Mouse (Mus musculus): Measurements from ENCODE around the gene Chchd4. TPM values are rescaled to one million over a fixed set of nuclear protein-coding genes. Genes with fewer than 3 reads are reported as not detected.
A peak's percentile ranks its signal among the peaks of the same experiment; 100 is the strongest.

Gene Chchd4
- polyA plus RNA-seq, 1 experiment from 2014 or later: 24.2 TPM

DNA sequence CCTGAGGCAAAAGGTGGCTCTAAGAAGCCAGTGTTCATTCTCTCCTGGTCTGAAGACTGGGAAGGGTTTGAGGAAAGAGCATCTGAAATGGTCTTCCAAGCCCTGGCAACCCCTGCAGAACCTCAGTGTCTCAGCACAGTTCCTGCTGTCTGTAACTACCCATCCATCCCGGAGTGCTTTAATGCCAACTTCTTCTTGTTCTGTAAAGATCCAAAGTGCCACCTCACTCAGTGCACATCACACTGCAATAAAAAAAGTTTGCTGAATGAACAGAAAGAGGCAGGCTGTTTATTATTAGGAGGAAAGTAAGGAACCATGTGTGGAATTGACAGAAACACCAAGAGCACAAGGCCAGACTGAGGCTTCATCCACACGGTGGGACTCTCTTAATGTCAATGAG lies 2.6 kb downstream of the Chchd4 start:
- Histone ChIP-seq H3K27me3 (no peaks in the 10 kb centered on the region), H3K27ac (no peak overlapping the region), H3K4me3 (replicated peaks) (no peak overlapping the region), H3K4me1 (peaks cover 32% of the 10 kb centered on the region), H3K9ac (no peak overlapping the region), H3K4me2 (no peak overlapping the region), H3K9me3 (no peaks in the 10 kb centered on the region), H3K36me3 (replicated peaks) (peaks cover 27% of the 10 kb centered on the region)
- WGBS: 95% methylated on average over 2 of the region's 2 CpGs
- ATAC-seq (ENCODE audit: low FRiP score): no peak

DNA sequence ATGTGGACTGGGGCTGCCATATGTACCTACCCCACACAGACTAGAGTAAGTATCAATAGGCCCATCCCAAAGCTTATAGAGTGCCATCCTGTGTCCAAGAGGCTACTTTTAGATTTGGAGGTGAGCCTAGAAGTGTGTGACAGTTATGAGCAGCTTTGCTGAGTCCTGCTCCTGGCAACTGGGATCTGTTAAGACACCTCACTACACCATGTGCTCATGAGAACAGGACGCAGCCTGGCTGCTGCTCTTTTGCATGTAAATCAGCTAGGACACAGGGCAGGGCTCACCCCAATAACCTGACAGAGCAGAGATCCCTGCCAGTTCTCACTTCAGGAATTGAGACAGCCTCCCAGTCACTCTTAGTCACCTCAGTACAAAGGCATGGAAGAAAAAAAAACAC lies 6.2 kb downstream of the Chchd4 start:
- 71% methylated on average over 1 of the region's 1 CpGs for WGBS
- Histone ChIP-seq H3K4me3 (replicated peaks) (no peak overlapping the region), H3K4me1 (peaks cover 7% of the 10 kb centered on the region), H3K9me3 (no peaks in the 10 kb centered on the region), H3K4me2 (no peak overlapping the region), H3K9ac (no peak overlapping the region), H3K27ac (no peak overlapping the region), H3K36me3 (replicated peaks) (peaks cover 59% of the 10 kb centered on the region), H3K27me3 (no peaks in the 10 kb centered on the region)
- ATAC-seq (ENCODE audit: low FRiP score): no peak

DNA sequence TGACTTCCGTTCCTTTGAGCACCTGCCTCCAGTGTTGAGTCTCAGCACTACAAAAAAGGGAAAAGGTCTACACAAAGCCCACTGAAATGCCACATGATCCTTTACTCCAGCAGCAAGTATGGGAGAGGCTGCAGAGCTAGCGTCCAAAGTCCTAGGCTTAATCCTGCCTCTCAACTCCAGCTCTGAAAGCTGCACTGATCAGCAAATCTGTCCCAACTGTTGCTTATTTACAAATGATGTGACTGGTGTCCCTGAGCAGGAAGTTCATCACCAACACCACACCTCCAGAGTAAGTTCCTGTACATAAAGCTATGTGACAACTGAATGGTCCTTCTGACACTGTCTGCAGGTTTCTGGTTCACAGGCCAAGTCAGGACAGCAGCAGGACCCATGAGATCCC lies 7.6 kb downstream of the Chchd4 start:
- 88% methylated on average over 2 of the region's 2 CpGs for WGBS
- no peak overlapping the region for H3K9ac ChIP-seq
- H3K27me3 ChIP-seq: no peaks in the 10 kb centered on the region
- H3K36me3 ChIP-seq (replicated peaks): peaks cover 59% of the 10 kb centered on the region
- H3K27ac ChIP-seq: no peak overlapping the region
- H3K4me1 ChIP-seq: no peaks in the 10 kb centered on the region
- no peak overlapping the region for H3K4me2 ChIP-seq
- no peaks in the 10 kb centered on the region for H3K9me3 ChIP-seq
- no peak overlapping the region for H3K4me3 ChIP-seq (replicated peaks)
- no peak for ATAC-seq (ENCODE audit: low FRiP score)

DNA sequence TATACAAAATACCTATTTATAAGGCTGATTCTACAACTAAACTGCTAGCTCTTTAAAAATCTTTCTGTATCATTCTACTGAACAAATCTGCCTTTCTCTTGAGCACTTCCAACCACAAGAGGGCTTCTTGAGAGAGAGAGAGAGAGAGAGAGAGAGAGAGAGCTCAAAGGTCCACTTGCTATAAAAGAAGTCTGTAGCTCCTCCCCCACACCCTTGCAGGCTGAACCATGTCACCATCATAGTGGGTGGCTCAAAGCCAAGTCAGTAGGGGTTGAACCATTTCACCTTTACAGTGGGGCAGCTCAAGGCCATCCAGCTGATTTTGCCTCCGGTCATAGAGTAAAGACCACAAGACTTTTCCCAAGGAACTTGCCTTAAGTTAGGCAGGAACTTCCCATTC lies 13.9 kb downstream of the Chchd4 start:
- WGBS: 96% methylated on average over 1 of the region's 1 CpGs
- no peak for ATAC-seq (ENCODE audit: low FRiP score)

DNA sequence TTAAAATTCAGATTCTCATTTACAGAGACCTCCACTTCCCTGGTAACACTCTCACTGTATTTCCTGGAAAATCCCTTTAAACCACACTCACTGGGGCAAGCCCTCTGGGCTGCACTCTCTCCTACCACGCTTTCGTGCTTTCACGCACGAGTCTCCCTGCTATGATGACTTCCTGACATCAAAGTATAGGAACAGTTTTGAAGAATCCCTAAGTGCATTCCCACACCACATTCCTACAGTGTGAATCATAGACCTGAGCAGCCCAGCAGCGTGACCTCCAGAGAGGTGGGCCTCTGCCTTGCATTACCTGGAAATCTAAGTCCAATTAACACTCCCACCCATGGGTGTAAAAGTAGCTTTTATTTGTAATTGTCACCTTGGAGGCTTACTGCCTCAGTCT lies 18.8 kb downstream of the Chchd4 start:
- ATAC-seq (ENCODE audit: low FRiP score): no peak
- Histone ChIP-seq H3K27me3 (peaks cover 6% of the 10 kb centered on the region; the same call in 1 of the 2 replicates), H3K9ac (no peak overlapping the region), H3K9me3 (no peaks in the 10 kb centered on the region), H3K36me3 (replicated peaks) (no peaks in the 10 kb centered on the region), H3K4me1 (no peaks in the 10 kb centered on the region; the same call in 1 of the 2 replicates), H3K4me2 (no peak overlapping the region), H3K4me3 (replicated peaks) (no peak overlapping the region), H3K27ac (no peak overlapping the region)
- WGBS: 76% methylated on average over 5 of the region's 5 CpGs

More for the DNA sequence above, 13.9 kb downstream of the Chchd4 start:
- no peak overlapping the region for H3K4me2 ChIP-seq
- no peak overlapping the region for H3K4me3 ChIP-seq (replicated peaks)
- H3K27ac ChIP-seq: no peak overlapping the region
- H3K4me1 ChIP-seq: no peaks in the 10 kb centered on the region
- H3K27me3 ChIP-seq: no peaks in the 10 kb centered on the region
- peaks cover 22% of the 10 kb centered on the region for H3K36me3 ChIP-seq (replicated peaks)
- no peaks in the 10 kb centered on the region for H3K9me3 ChIP-seq
- H3K9ac ChIP-seq: no peak overlapping the region

DNA sequence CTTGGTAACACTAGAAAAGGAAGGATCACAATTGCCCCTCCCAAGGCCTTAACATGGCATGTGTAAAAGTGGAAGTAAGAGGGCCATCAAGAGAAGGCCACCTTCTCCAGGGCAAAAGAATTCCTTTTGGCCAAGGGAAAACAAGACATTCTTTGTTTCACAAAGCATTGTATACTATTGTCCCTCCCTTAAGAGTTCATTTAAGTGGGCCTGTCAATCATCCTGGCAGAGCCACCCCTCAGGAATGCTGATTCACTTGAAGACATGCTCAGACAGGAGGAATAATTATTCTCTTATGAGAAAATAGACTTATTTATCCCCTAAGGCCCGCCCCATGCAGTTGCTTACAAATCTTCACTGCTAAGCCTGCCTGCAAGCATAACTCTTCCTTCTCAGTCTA lies 21.3 kb downstream of the Chchd4 start:
- Histone ChIP-seq H3K9ac (no peak overlapping the region), H3K4me1 (no peaks in the 10 kb centered on the region; the same call in 1 of the 2 replicates), H3K36me3 (replicated peaks) (no peaks in the 10 kb centered on the region), H3K4me3 (replicated peaks) (no peak overlapping the region), H3K27me3 (peaks cover 8% of the 10 kb centered on the region), H3K27ac (no peak overlapping the region), H3K4me2 (no peak overlapping the region), H3K9me3 (no peaks in the 10 kb centered on the region)
- no peak for ATAC-seq (ENCODE audit: low FRiP score)
- WGBS: 52% methylated on average over 1 of the region's 1 CpGs

DNA sequence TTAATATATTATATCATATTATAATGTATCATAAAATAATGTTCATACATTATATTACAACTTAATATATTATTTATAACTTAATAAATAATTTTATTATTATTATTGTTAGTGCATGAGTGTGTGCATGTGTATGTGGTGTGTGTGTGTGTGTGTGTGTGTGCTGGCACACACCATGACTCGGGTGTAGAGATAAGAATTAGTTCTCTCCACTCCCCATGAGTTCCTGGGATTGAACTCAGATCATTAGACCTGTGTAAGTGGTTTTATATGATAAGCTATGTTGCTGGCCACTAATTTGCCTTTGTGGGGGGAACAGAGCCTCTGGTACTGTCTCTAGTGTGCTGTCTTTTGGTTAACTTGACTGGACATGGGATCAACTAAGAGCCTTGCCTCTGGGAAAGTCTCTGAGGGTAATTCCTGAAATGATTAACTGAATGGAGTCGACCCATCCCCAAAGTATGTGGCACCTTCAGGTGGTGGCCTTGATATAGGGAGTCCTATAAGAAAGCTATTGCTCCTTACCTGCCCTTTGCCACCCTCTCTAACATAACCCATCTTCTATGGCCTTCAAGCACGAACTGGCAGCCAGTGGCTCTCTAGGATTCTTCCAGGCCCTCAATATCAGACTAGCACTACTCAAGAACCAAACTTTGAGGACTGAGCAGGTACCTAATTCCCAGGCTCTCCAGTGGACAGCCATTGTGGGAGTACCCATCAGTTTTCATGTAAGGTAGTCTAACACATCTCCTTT lies 23.7 kb downstream of the Chchd4 start:
- Histone ChIP-seq H3K4me3 (replicated peaks) (no peak overlapping the region), H3K27ac (no peak overlapping the region), H3K9me3 (no peaks in the 10 kb centered on the region), H3K4me2 (no peak overlapping the region), H3K4me1 (no peaks in the 10 kb centered on the region; the same call in 1 of the 2 replicates), H3K36me3 (replicated peaks) (no peaks in the 10 kb centered on the region), H3K27me3 (peaks cover 16% of the 10 kb centered on the region), H3K9ac (no peak overlapping the region)
- ATAC-seq (ENCODE audit: low FRiP score): no peak
- WGBS: 59% methylated on average over 3 of the region's 3 CpGs

DNA sequence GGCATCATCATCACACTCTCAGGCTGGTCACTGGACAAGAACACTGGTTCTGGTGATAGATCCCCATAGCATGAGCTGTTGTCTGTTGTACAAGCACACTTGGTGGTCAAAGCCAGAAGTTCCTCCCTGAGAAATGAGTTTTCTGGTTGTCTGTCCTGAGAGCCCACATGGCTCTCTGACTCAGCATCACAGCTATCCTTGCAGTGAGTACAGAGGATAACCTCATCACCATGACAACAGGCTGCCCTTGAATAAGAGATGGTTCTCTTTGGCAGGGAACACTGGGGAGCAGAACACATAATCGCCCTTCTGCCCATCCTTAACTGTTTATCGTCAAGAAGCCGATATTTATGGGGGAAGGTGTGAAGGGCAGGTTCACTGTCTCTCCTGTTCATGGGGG lies 28.0 kb downstream of the Chchd4 start:
- no peak overlapping the region for H3K4me3 ChIP-seq (replicated peaks)
- no peaks in the 10 kb centered on the region for H3K36me3 ChIP-seq (replicated peaks)
- no peak for ATAC-seq (ENCODE audit: low FRiP score)
- H3K27me3 ChIP-seq: peaks cover 16% of the 10 kb centered on the region
- no peak overlapping the region for H3K9ac ChIP-seq
- no peak overlapping the region for H3K27ac ChIP-seq
- H3K4me2 ChIP-seq: no peak overlapping the region
- peaks cover 7% of the 10 kb centered on the region for H3K4me1 ChIP-seq
- no peaks in the 10 kb centered on the region for H3K9me3 ChIP-seq
- WGBS: 85% methylated on average over 3 of the region's 3 CpGs

DNA sequence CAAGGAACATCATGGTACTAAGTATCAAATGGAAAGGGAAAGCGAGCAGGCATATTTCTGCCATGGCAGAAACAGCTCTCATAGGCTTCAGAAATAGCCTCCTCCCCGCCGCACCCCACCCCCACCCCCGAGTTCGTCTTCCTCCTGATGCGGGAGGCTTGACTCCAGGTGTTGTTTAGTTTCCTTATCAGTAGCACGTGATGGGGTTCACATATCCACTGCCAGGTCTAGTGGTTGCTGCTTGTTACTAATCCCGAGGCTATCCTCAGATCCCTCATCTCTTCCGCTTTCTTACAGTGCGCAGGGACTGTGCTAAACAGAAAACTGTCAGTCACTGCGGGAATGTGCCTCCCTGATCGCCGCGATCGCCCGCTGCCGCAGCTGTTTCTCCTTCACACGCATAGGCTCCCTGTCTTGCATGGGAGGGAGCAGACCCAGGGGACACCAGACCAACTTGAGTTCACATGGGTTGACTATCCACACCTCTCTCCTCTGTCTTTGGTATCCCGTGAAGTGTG lies 32.1 kb downstream of the Chchd4 start:
- no peaks in the 10 kb centered on the region for H3K36me3 ChIP-seq (replicated peaks)
- 6% methylated on average over 19 of the region's 19 CpGs for WGBS
- peak; percentile 67 for ATAC-seq (ENCODE audit: low FRiP score)
- 0 out of 2 replicates have a peak overlapping the region, but pooled peaks have one; percentile 27 for H3K27ac ChIP-seq
- peak overlapping the region; percentile 72 for H3K4me2 ChIP-seq
- H3K9ac ChIP-seq: peak overlapping the region; percentile 70
- peaks cover 7% of the 10 kb centered on the region for H3K4me1 ChIP-seq
- H3K9me3 ChIP-seq: no peaks in the 10 kb centered on the region
- H3K4me3 ChIP-seq (replicated peaks): peak overlapping the region; percentile 58
- peaks cover 24% of the 10 kb centered on the region for H3K27me3 ChIP-seq

DNA sequence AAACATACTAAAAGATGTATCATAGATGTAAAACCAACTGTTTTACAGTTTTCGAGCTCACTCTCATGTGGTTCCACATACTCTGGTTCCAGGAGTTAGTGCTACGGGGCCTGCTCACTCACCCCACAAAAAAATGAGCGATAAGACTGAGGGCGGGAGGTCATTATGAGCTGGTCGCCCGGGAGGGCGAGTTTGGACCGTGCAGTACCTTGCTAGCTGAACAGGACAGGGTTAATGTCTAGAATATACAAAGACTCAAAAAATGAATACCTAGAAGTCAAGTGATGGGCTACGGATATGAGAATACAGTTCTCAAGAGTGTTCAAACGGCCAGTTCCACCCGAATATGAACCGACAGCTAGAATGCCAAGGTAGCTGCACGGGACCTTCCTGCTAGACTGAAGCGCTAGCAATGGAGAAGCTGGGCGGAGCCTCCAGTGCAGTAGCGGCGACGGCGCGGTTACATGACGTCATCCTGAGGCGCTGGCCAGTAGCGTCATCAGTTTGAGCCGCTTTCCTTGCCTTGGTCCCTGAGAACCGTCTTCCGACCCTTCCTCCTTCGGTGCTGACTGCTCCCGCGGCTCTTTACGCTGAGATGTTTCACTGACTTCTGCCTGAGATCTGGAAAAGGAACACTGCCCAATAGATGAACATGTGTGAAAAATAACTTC lies 32.7 kb downstream of the Chchd4 start:
- WGBS: 2% methylated on average over 30 of the region's 30 CpGs
- H3K27me3 ChIP-seq: peaks cover 30% of the 10 kb centered on the region
- H3K9me3 ChIP-seq: no peaks in the 10 kb centered on the region
- peaks cover 7% of the 10 kb centered on the region for H3K4me1 ChIP-seq
- H3K4me2 ChIP-seq: peak overlapping the region; percentile 72
- H3K4me3 ChIP-seq (replicated peaks): peak overlapping the region; percentile 58
- H3K36me3 ChIP-seq (replicated peaks): no peaks in the 10 kb centered on the region
- peak; percentile 95 for ATAC-seq (ENCODE audit: low FRiP score)
- peak overlapping the region; percentile 70 for H3K9ac ChIP-seq
- H3K27ac ChIP-seq: 0 out of 2 replicates have a peak overlapping the region, but pooled peaks have one; percentile 27

DNA sequence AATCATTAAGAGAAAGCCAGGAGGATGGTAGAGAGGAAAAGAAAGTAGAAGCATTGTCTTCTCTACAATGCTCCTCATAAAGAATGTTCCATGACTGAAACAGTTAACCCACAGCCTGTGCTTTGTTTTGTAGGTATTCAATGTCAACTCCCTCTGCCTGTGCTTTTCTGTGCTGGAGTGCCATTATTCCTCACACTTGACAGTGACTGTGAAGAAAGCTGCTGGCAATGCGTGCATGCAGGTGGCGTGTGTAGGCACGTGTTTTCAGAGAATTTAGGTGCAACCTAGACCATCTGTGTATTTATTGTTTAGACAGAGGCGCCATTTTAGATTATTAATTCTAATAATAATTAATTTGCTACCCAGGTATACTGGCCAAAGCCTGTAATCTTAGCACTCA lies 49.2 kb downstream of the Chchd4 start:
- ATAC-seq (ENCODE audit: low FRiP score): no peak
- H3K36me3 ChIP-seq (replicated peaks): no peaks in the 10 kb centered on the region
- no peak overlapping the region for H3K27ac ChIP-seq
- H3K27me3 ChIP-seq: peaks cover 27% of the 10 kb centered on the region
- 48% methylated on average over 4 of the region's 4 CpGs for WGBS
- no peak overlapping the region for H3K4me2 ChIP-seq
- no peaks in the 10 kb centered on the region for H3K4me1 ChIP-seq
- no peak overlapping the region for H3K4me3 ChIP-seq (replicated peaks)
- no peak overlapping the region for H3K9ac ChIP-seq
- H3K9me3 ChIP-seq: no peaks in the 10 kb centered on the region

DNA sequence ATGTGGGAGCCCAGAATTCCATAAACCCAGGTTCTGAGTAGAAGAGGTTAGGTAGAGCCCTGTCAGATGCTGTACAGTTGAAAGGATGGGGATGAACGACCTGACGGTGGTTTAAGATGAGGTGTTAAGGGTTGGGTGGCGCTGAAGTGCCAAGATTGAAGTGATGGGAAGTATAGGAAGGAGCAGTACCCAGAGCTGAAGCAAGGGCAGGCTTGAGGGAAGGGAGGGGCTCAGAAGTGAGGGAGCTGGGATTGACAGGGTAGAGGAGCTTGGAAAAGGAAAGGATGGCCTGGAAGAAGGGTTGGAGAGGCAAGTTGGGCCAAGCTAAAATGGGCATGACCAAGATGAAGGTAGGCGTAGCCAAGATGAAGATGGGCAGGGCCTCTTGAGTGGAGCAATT lies 51.7 kb downstream of the Chchd4 start:
- WGBS: 81% methylated on average over 4 of the region's 4 CpGs

More for the DNA sequence above, 51.7 kb downstream of the Chchd4 start:
- ATAC-seq (ENCODE audit: low FRiP score): no peak
- no peak overlapping the region for H3K27ac ChIP-seq
- no peaks in the 10 kb centered on the region for H3K4me1 ChIP-seq
- peaks cover 38% of the 10 kb centered on the region for H3K27me3 ChIP-seq
- no peak overlapping the region for H3K9ac ChIP-seq
- no peaks in the 10 kb centered on the region for H3K9me3 ChIP-seq
- H3K36me3 ChIP-seq (replicated peaks): no peaks in the 10 kb centered on the region
- no peak overlapping the region for H3K4me2 ChIP-seq
- no peak overlapping the region for H3K4me3 ChIP-seq (replicated peaks)
